Mouse (Mus musculus) forebrain, embryonic 14.5 days (tissue): ENCODE results near the gene Lyrm7. TPM values are rescaled to one million over a fixed set of nuclear protein-coding genes. Genes with fewer than 3 reads are reported as not detected.

Experiments
- polyA plus RNA-seq: library from polyadenylated mRNA; unstranded; fragments of >200 nt; fragmentation: Nextera tagmentation; extraction: Ambion mirVana; gene quantifications from 2 replicates; pipeline ENCODE4 v1.2.1, GENCODE M21; 2014

Gene Lyrm7
- polyA plus RNA-seq, 1 experiment from 2014 or later, result 13.2 TPM

Other genes with a start within 250 kb of the Lyrm7 start
- 221 and 226 TPM in 2 replicates for gene Cdc42se2, start 73.2 kb downstream of the Lyrm7 start, polyA plus RNA-seq
- gene Hint1, start 5.5 kb upstream of the Lyrm7 start, polyA plus RNA-seq, result 757 and 875 TPM in 2 replicates
- 19.4 and 24.4 TPM in 2 replicates for gene Gpx3, start 41.5 kb upstream of the Lyrm7 start, polyA plus RNA-seq
- 8.1 and 9.6 TPM in 2 replicates for gene Tnip1, start 102.0 kb upstream of the Lyrm7 start, polyA plus RNA-seq
- 41.6 and 48.5 TPM in 2 replicates for gene Anxa6, start 172.5 kb upstream of the Lyrm7 start, polyA plus RNA-seq
- gene Ccdc69, start 217.2 kb upstream of the Lyrm7 start, polyA plus RNA-seq, result 0.20 and 0.56 TPM in 2 replicates
- gene Gm2a, start 237.2 kb upstream of the Lyrm7 start, polyA plus RNA-seq, result 22.5 and 22.8 TPM in 2 replicates